Mouse (Mus musculus): ENCODE results near the gene Gpr156. TPM values are rescaled to one million over a fixed set of nuclear protein-coding genes. Genes with fewer than 3 reads are reported as not detected.

Gpr156 gene
- polyA plus RNA-seq, 1 experiment, result 0.03 TPM

- Histone ChIP-seq H3K4me3 (ENCODE audit: low read depth, low read length) (no peak overlapping the region), H3K4me1 (ENCODE audit: control insufficient read depth, insufficient read depth, insufficient read length, low read length) (no peaks in the 10 kb centered on the region), H3K36me3 (ENCODE audit: control insufficient read depth, insufficient read depth, low read length) (no peaks in the 10 kb centered on the region), H3K27me3 (ENCODE audit: control insufficient read depth, insufficient read depth, low read length) (no peaks in the 10 kb centered on the region), H3K27ac (ENCODE audit: insufficient read depth, low read depth, low read length) (no peak overlapping the region)
- no peak for TF ChIP-seq POLR2A (IDR thresholded peaks at IDR 0.05; ENCODE audit: low read depth, low read length)
- no peak for TF ChIP-seq CTCF (IDR thresholded peaks at IDR 0.05; ENCODE audit: extremely low read depth, insufficient read length, insufficient replicate concordance, low read depth, low read length)
- WGBS, result 88% methylated on average over 1 of the region's 1 CpGs
Observed at GRCm38 (mm10) chr16:37999762-38000161, 83.5 kb downstream of the Gpr156 start.

GRCm38 (mm10) chr16:38000178-38000577 lies 83.9 kb downstream of the Gpr156 start:
- WGBS, result 90% methylated on average over 7 of the region's 7 CpGs
- no peak overlapping the region for H3K27ac ChIP-seq (ENCODE audit: insufficient read depth, low read depth, low read length)
- no peaks in the 10 kb centered on the region for H3K4me1 ChIP-seq (ENCODE audit: control insufficient read depth, insufficient read depth, insufficient read length, low read length)
- H3K27me3 ChIP-seq (ENCODE audit: control insufficient read depth, insufficient read depth, low read length), result no peaks in the 10 kb centered on the region
- no peak for TF ChIP-seq CTCF (IDR thresholded peaks at IDR 0.05; ENCODE audit: extremely low read depth, insufficient read length, insufficient replicate concordance, low read depth, low read length)
- no peak for TF ChIP-seq POLR2A (IDR thresholded peaks at IDR 0.05; ENCODE audit: low read depth, low read length)
- no peaks in the 10 kb centered on the region for H3K36me3 ChIP-seq (ENCODE audit: control insufficient read depth, insufficient read depth, low read length)
- no peak overlapping the region for H3K4me3 ChIP-seq (ENCODE audit: low read depth, low read length)

- Histone ChIP-seq H3K36me3 (ENCODE audit: control insufficient read depth, insufficient read depth, low read length) (no peaks in the 10 kb centered on the region), H3K27me3 (ENCODE audit: control insufficient read depth, insufficient read depth, low read length) (no peaks in the 10 kb centered on the region), H3K4me1 (ENCODE audit: control insufficient read depth, insufficient read depth, insufficient read length, low read length) (no peaks in the 10 kb centered on the region), H3K4me3 (ENCODE audit: low read depth, low read length) (no peak overlapping the region), H3K27ac (ENCODE audit: insufficient read depth, low read depth, low read length) (no peak overlapping the region)
- 63% methylated on average over 2 of the region's 2 CpGs for WGBS
- TF ChIP-seq POLR2A (IDR thresholded peaks at IDR 0.05; ENCODE audit: low read depth, low read length) (no peak), CTCF (IDR thresholded peaks at IDR 0.05; ENCODE audit: extremely low read depth, insufficient read length, insufficient replicate concordance, low read depth, low read length) (no peak)
Observed at GRCm38 (mm10) chr16:38001766-38002165, 85.5 kb downstream of the Gpr156 start.

- Histone ChIP-seq H3K36me3 (ENCODE audit: control insufficient read depth, insufficient read depth, low read length) (no peaks in the 10 kb centered on the region), H3K27me3 (ENCODE audit: control insufficient read depth, insufficient read depth, low read length) (no peaks in the 10 kb centered on the region), H3K4me1 (ENCODE audit: control insufficient read depth, insufficient read depth, insufficient read length, low read length) (no peaks in the 10 kb centered on the region), H3K27ac (ENCODE audit: insufficient read depth, low read depth, low read length) (no peak overlapping the region), H3K4me3 (ENCODE audit: low read depth, low read length) (no peak overlapping the region)
- TF ChIP-seq CTCF (IDR thresholded peaks at IDR 0.05; ENCODE audit: extremely low read depth, insufficient read length, insufficient replicate concordance, low read depth, low read length) (no peak), POLR2A (IDR thresholded peaks at IDR 0.05; ENCODE audit: low read depth, low read length) (no peak)
- 73% methylated on average over 3 of the region's 3 CpGs for WGBS
Observed at GRCm38 (mm10) chr16:38002485-38002884, 86.2 kb downstream of the Gpr156 start.

- Histone ChIP-seq H3K4me3 (ENCODE audit: low read depth, low read length) (no peak overlapping the region), H3K4me1 (ENCODE audit: control insufficient read depth, insufficient read depth, insufficient read length, low read length) (peaks cover under 1% of the 10 kb centered on the region; the same call in 1 of the 2 replicates), H3K27me3 (ENCODE audit: control insufficient read depth, insufficient read depth, low read length) (no peaks in the 10 kb centered on the region), H3K27ac (ENCODE audit: insufficient read depth, low read depth, low read length) (no peak overlapping the region), H3K36me3 (ENCODE audit: control insufficient read depth, insufficient read depth, low read length) (no peaks in the 10 kb centered on the region)
- WGBS, result 92% methylated on average over 17 of the region's 17 CpGs
- no peak for TF ChIP-seq CTCF (IDR thresholded peaks at IDR 0.05; ENCODE audit: extremely low read depth, insufficient read length, insufficient replicate concordance, low read depth, low read length)
- TF ChIP-seq POLR2A (IDR thresholded peaks at IDR 0.05; ENCODE audit: low read depth, low read length), result no peak
Observed at GRCm38 (mm10) chr16:38004486-38005020, 88.3 kb downstream of the Gpr156 start.

GRCm38 (mm10) chr16:38005471-38005870 lies 89.2 kb downstream of the Gpr156 start:
- no peak overlapping the region for H3K4me3 ChIP-seq (ENCODE audit: low read depth, low read length)
- H3K4me1 ChIP-seq (ENCODE audit: control insufficient read depth, insufficient read depth, insufficient read length, low read length), result peaks cover 5% of the 10 kb centered on the region; the same call in 1 of the 2 replicates
- TF ChIP-seq POLR2A (IDR thresholded peaks at IDR 0.05; ENCODE audit: low read depth, low read length) (no peak), CTCF (IDR thresholded peaks at IDR 0.05; ENCODE audit: extremely low read depth, insufficient read length, insufficient replicate concordance, low read depth, low read length) (no peak)
- H3K27me3 ChIP-seq (ENCODE audit: control insufficient read depth, insufficient read depth, low read length), result no peaks in the 10 kb centered on the region
- 91% methylated on average over 10 of the region's 10 CpGs for WGBS
- no peak overlapping the region for H3K27ac ChIP-seq (ENCODE audit: insufficient read depth, low read depth, low read length)
- no peaks in the 10 kb centered on the region for H3K36me3 ChIP-seq (ENCODE audit: control insufficient read depth, insufficient read depth, low read length)

- Histone ChIP-seq H3K27ac (ENCODE audit: insufficient read depth, low read depth, low read length) (no peak overlapping the region), H3K4me1 (ENCODE audit: control insufficient read depth, insufficient read depth, insufficient read length, low read length) (peaks cover 9% of the 10 kb centered on the region; the same call in 1 of the 2 replicates), H3K36me3 (ENCODE audit: control insufficient read depth, insufficient read depth, low read length) (no peaks in the 10 kb centered on the region), H3K4me3 (ENCODE audit: low read depth, low read length) (no peak overlapping the region), H3K27me3 (ENCODE audit: control insufficient read depth, insufficient read depth, low read length) (no peaks in the 10 kb centered on the region)
- TF ChIP-seq POLR2A (IDR thresholded peaks at IDR 0.05; ENCODE audit: low read depth, low read length), result no peak
- TF ChIP-seq CTCF (IDR thresholded peaks at IDR 0.05; ENCODE audit: extremely low read depth, insufficient read length, insufficient replicate concordance, low read depth, low read length), result no peak
- WGBS, result 81% methylated on average over 5 of the region's 5 CpGs
Observed at GRCm38 (mm10) chr16:38008371-38008770, 92.1 kb downstream of the Gpr156 start.

Data from small intestine, adult 2 months (tissue).